Comparison of ENCODE assay signal across 27 mouse cellular contexts in genomic region chr13:31465711-31466110, GRCm38 (mm10).
"Had no signal": no experiment of that assay in that cellular context is flagged by ENCODE, and none has a peak within 500 bp of the region (broad histone marks: within the 10 kb centered on the region; RNA-seq: fewer than 3 reads in every experiment).

No protein-coding gene starts in this region.

- DNase-seq: kidney, adult 11 months; kidney, adult 9 months; kidney, postnatal 14 days; layer of hippocampus, adult 9-11 months; left cerebral cortex, postnatal 4 days; liver, embryonic 13.5 days; lung, adult 2 months; lung, postnatal 36 days; right cerebral cortex, adult 18-20 months; right cerebral cortex, postnatal 14 days; right cerebral cortex, postnatal 4 days; spleen, adult 18-20 months; thymus, adult 18-20 months; thymus, postnatal 36 days had no signal

- H3K27ac ChIP-seq: hindbrain, postnatal 0 days; layer of hippocampus, adult 2 months; left cerebral cortex, adult 2 months; limb, embryonic 12.5 days; limb, embryonic 15.5 days; liver, embryonic 13.5 days; midbrain, embryonic 10.5 days; midbrain, embryonic 13.5 days; neural tube, embryonic 12.5 days; neural tube, embryonic 15.5 days; stomach, embryonic 15.5 days had no signal

- H3K9ac ChIP-seq: limb, embryonic 12.5 days; limb, embryonic 15.5 days; liver, embryonic 13.5 days; midbrain, embryonic 13.5 days; neural tube, embryonic 12.5 days; neural tube, embryonic 15.5 days; stomach, embryonic 15.5 days had no signal

- H3K4me3 ChIP-seq: layer of hippocampus, adult 2 months; left cerebral cortex, adult 2 months; limb, embryonic 12.5 days; limb, embryonic 15.5 days; liver, embryonic 13.5 days; megakaryocyte, embryonic 14.5 days; midbrain, embryonic 10.5 days; midbrain, embryonic 13.5 days; neural tube, embryonic 12.5 days; neural tube, embryonic 15.5 days; stomach, embryonic 15.5 days had no signal

- H3K9me3 ChIP-seq: limb, embryonic 12.5 days; limb, embryonic 15.5 days; liver, embryonic 13.5 days; midbrain, embryonic 10.5 days; midbrain, embryonic 13.5 days; neural tube, embryonic 12.5 days; neural tube, embryonic 15.5 days; stomach, embryonic 15.5 days had no signal

- H3K36me3 ChIP-seq: limb, embryonic 12.5 days; limb, embryonic 15.5 days; liver, embryonic 13.5 days; midbrain, embryonic 10.5 days; midbrain, embryonic 13.5 days; neural tube, embryonic 12.5 days; neural tube, embryonic 15.5 days; stomach, embryonic 15.5 days had no signal

- ATAC-seq: hindbrain, postnatal 0 days; inflammation-experienced regulatory T-cells, adult 6 months; midbrain, embryonic 13.5 days; midbrain, embryonic 16.5 days had no signal

- H3K4me2 ChIP-seq: limb, embryonic 12.5 days; limb, embryonic 15.5 days; liver, embryonic 13.5 days; midbrain, embryonic 13.5 days; neural tube, embryonic 12.5 days; neural tube, embryonic 15.5 days; stomach, embryonic 15.5 days had no signal

- H3K27me3 ChIP-seq: limb, embryonic 12.5 days; limb, embryonic 15.5 days; liver, embryonic 13.5 days; megakaryocyte, embryonic 14.5 days; midbrain, embryonic 13.5 days; neural tube, embryonic 12.5 days; neural tube, embryonic 15.5 days; stomach, embryonic 15.5 days had no signal

- H3K4me1 ChIP-seq: limb, embryonic 12.5 days; limb, embryonic 15.5 days; liver, embryonic 13.5 days; megakaryocyte, embryonic 14.5 days; midbrain, embryonic 10.5 days; midbrain, embryonic 13.5 days; neural tube, embryonic 12.5 days; neural tube, embryonic 15.5 days; stomach, embryonic 15.5 days had no signal
